Mouse (Mus musculus) left cerebral cortex, postnatal 10 days (tissue): Measurements from ENCODE around the gene Itpr2. TPM values are rescaled to one million over a fixed set of nuclear protein-coding genes. Genes with fewer than 3 reads are reported as not detected.

ENCODE experiments used
- DNase-seq, 2 experiments: peaks; one replicate each; pipeline ENCODE4 v3.0.0; 2021 to 2022; ENCODE audit warnings: low spot score in 2 of 2, mixed read lengths in 1 of 2; ENCODE audit errors: extremely low spot score in 1 of 2
- intact Hi-C: fragments of 180-260 bp; cut with DNase I; formaldehyde crosslinking; loops from one replicate; pipeline ENCODE4 v1.15.1; 2025
- total RNA-seq, 2 experiments: library from RNA; stranded (reverse); gene quantifications; 2 replicates each; pipeline ENCODE4 v1.2.3; 2021

Gene Itpr2
- total RNA-seq, 2 experiments from 2014 or later = 17.0 to 19.3 TPM

DNA sequence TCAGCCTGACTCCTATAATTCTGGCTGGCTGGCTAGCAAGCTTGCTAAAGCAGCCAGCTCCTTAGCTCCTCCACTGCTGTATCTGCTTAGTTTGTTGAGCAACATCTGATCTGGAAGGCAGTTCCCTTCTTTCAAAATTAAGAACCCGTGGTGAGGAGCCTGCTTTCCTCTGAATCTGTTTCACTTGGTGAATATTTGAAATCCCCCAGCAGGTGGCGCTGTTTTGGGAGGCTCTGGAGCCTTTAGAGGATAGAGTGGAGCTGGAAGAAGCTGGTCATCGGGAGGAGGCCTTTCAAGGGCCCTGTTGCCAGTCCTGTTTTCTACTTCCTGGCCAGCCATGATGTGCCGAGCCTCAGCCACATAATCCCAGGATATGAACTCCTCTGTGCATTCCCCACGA, 422.8 kb downstream of the Itpr2 start:
- peak; percentile 68 to 86 for DNase-seq
- intact Hi-C loops = no loop called here

DNA sequence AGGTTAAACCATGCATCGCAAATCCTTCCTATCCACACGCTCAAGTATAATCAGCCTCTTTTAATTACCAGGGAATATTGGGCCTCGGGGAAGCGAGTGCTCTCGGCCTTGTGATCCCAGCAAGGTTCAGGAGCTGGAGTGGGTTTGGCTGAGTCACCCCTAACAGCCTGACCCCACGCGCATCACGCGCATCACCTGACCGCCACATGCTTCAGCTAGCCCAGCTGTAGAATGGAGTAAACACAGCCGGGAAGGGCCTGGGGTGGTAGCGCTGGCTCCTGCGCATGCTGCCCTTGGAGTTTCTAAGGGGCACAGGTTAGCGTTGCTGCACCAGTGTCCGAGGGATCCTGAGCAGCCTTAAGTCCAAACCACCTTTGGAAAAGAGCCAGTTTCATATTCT, 423.9 kb downstream of the Itpr2 start:
- intact Hi-C loops = no loop called here
- DNase-seq = no peak

DNA sequence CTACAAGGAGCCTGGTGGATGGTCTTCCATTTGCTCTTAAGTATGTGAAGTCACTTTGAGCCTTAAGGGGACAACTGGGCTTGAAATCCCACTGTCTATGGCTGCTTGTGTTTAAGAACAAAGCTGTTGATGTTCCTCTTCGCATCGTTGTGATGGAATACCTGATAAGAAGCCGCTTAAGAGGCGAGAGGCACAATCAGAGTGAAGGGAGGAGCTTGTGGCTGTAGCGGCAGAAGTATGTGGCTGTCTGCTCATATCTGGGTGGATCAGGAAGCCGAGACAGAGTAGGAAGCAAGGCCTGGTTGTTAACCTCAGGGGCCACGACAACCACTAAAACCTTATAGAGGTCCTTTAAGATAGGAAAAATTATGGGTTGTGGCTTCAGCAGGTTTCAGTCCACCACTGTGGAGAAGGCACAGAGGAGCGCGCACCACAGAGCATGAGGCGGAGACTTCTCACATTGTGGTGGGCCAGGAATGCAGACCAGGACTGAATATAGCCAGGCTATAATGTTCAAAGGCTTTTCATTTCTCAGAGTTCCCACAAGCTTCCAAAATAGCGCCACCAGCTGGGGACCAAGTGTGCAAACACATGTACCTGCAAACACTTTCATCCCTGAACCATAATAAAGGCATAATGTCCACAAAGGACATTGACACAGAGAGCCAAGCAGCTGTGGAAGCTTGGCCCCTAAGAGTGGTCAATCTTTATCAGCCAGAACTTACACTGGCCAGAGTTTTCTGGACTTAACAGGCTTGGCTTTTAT, 424.7 kb downstream of the Itpr2 start:
- intact Hi-C loops = no loop called here
- no peak for DNase-seq

DNA sequence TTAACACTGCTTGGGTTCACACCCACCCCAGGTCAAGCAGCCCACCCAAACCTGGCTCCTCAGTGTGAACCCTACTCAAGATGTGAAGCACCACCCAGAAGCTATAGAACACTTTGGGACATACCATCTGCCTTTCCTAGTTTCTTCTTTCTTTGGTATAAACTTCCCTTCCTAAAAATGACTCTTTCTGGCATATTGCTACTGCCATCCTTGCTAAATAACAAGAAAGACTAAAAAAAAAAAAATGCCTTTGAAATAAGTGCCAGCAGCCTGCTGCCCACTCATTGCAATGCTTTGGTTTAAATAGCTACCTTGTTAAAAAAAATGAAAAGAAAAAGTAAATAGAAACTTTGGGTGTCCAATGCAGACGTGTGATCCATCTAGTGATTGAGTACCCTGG, 429.2 kb downstream of the Itpr2 start:
- intact Hi-C loops = no loop called here
- no peak for DNase-seq

DNA sequence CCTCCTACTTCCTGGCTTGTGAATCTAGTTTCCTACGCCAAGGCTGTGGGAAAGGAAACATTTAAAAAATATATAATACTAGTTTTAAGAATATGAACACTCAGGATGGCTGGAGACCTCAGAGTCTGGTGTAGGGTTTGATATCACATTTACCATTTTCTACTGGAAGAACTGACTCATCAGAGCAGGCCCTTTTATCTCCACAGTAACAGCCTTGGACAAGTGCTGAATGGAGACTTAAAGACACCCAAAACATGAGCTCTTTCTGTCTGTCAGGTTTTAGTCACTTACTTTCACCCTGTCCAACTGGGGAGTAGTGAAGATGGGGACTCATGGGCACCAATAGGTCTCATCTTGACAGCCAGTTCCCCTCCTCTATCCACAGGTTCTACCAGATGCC, 430.1 kb downstream of the Itpr2 start:
- intact Hi-C loops = no loop called here
- DNase-seq = no peak

Other genes starting within 250 kb of the Itpr2 start
- gene Fgfr1op2, start 75.0 kb upstream of the Itpr2 start, total RNA-seq = 10 to 100 TPM; 47.2 to 50.3 TPM
- 10 to 100 TPM; 29.4 to 34.4 TPM for gene Ints13, start 75.6 kb upstream of the Itpr2 start, total RNA-seq
- 10 to 100 TPM; 39.2 to 44.9 TPM for gene Med21, start 140.3 kb upstream of the Itpr2 start, total RNA-seq
- 10 to 100 TPM; 31.7 to 33.6 TPM for gene Tm7sf3, start 140.6 kb upstream of the Itpr2 start, total RNA-seq
- 10 to 100 TPM; 16.5 to 16.6 TPM for gene Stk38l, start 222.8 kb upstream of the Itpr2 start, total RNA-seq